Mouse (Mus musculus) heart, embryonic 13.5 days (tissue): ENCODE measurements at regions not wholly inside any gene's neighbourhood (a gene's known extent, or its start where the extent isn't known, plus 50 kb on each side); places are given as distances from the start of the nearest gene placed in this dataset.

Experiments
- ATAC-seq: fragments of 200-750 bp; cut with Nextera tagmentation; 2 replicates; pipeline ENCODE4 v1.8.0; 2017; ENCODE audit warnings: moderate TSS enrichment; ENCODE audit not compliant: insufficient number of reproducible peaks, low FRiP score, low TSS enrichment; ENCODE audit errors: extremely low read depth
- H3K27ac ChIP-seq: fragments of 300-500 bp; sonication (generic); replicated peaks from 2 replicates; pipeline ENCODE4 v1.5.1; 2015; ENCODE audit warnings: moderate library complexity, mild to moderate bottlenecking, inconsistent platforms
- H3K27me3 ChIP-seq: fragments of 300-500 bp; sonication (generic); replicated peaks from 2 replicates; pipeline ENCODE4 v1.6.1; 2015; ENCODE audit warnings: mild to moderate bottlenecking, inconsistent platforms
- H3K36me3 ChIP-seq: fragments of 300-500 bp; sonication (generic); 2 replicates; pipeline ENCODE4 v1.6.1; 2015; ENCODE audit warnings: mild to moderate bottlenecking, inconsistent platforms
- H3K4me1 ChIP-seq: fragments of 300-500 bp; sonication (generic); 2 replicates; pipeline ENCODE4 v1.6.1; 2015; ENCODE audit warnings: inconsistent platforms
- H3K4me2 ChIP-seq: fragments of 300-500 bp; sonication (generic); 2 replicates; pipeline ENCODE4 v1.6.1; 2015; ENCODE audit warnings: inconsistent platforms, mild to moderate bottlenecking, moderate library complexity
- H3K4me3 ChIP-seq: fragments of 300-500 bp; sonication (generic); 2 replicates; pipeline ENCODE4 v1.5.1; 2015; ENCODE audit warnings: moderate library complexity, mild to moderate bottlenecking, inconsistent platforms
- H3K9ac ChIP-seq: fragments of 300-500 bp; sonication (generic); 2 replicates; pipeline ENCODE4 v1.6.1; 2015; ENCODE audit warnings: inconsistent platforms, mild to moderate bottlenecking, moderate library complexity
- H3K9me3 ChIP-seq: fragments of 300-500 bp; sonication (generic); 2 replicates; pipeline ENCODE4 v1.6.1; 2016; ENCODE audit warnings: inconsistent platforms
- WGBS: fragments of 180-500 bp; shearing (Covaris S2); methylation state at CpG from one replicate; pipeline ENCODE4 v1.1.7; 2015; ENCODE audit warnings: mixed read lengths; 5-methylcytosine and 5-hydroxymethylcytosine counted together

GRCm38 (mm10) chrX:11724718-11725117, 397.1 kb downstream of the H2al1j start:
- peaks cover 9% of the 10 kb centered on the region for H3K4me1 ChIP-seq
- H3K9ac ChIP-seq, result no peak overlapping the region
- H3K9me3 ChIP-seq, result no peaks in the 10 kb centered on the region
- H3K4me3 ChIP-seq, result no peak overlapping the region
- no peaks in the 10 kb centered on the region for H3K36me3 ChIP-seq
- no peak overlapping the region for H3K4me2 ChIP-seq
- H3K27me3 ChIP-seq, result peaks cover 23% of the 10 kb centered on the region
- no peak for ATAC-seq
- no peak overlapping the region for H3K27ac ChIP-seq
- WGBS, result 85% methylated on average over 8 of the region's 8 CpGs

GRCm38 (mm10) chrX:11726524-11727231, 399.1 kb downstream of the H2al1j start:
- ATAC-seq, result no peak
- H3K9ac ChIP-seq, result no peak overlapping the region
- 47% methylated on average over 8 of the region's 8 CpGs for WGBS

GRCm38 (mm10) chrX:11728481-11728880, 400.9 kb downstream of the H2al1j start:
- WGBS, result 66% methylated on average over 4 of the region's 4 CpGs
- Histone ChIP-seq H3K9ac (no peak overlapping the region), H3K27ac (no peak overlapping the region)

More at GRCm38 (mm10) chrX:11726524-11727231, 399.1 kb downstream of the H2al1j start:
- Histone ChIP-seq H3K27me3 (peaks cover 26% of the 10 kb centered on the region), H3K4me1 (peaks cover 4% of the 10 kb centered on the region; the same call in 1 of the 2 replicates), H3K4me2 (no peak overlapping the region), H3K4me3 (no peak overlapping the region), H3K36me3 (no peaks in the 10 kb centered on the region), H3K27ac (no peak overlapping the region), H3K9me3 (no peaks in the 10 kb centered on the region)

DNA sequence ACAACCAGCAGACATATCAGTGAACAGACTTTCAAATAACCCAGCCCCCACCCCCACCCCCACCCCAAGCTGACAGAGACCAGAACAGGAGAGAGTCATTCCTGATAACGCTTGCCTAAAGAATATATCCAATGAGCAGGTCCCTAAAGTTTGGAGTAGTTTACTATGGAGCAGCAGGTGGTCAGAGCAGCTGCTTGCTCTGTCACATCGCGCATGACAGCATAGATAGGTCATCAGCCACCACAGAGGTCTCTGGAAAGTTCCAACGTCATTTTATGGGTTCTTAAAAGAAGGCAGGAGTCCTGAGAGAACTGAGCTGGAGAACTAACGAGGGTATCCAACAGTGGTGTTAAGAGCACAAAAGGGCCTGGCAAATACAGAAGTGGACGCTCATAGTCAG, 402.4 kb downstream of the H2al1j start:
- no peaks in the 10 kb centered on the region for H3K9me3 ChIP-seq
- H3K36me3 ChIP-seq, result no peaks in the 10 kb centered on the region
- ATAC-seq, result no peak
- WGBS, result 60% methylated on average over 6 of the region's 6 CpGs
- no peak overlapping the region for H3K4me3 ChIP-seq
- no peak overlapping the region for H3K4me2 ChIP-seq
- H3K9ac ChIP-seq, result no peak overlapping the region
- H3K4me1 ChIP-seq, result peaks cover 11% of the 10 kb centered on the region
- H3K27ac ChIP-seq, result no peak overlapping the region
- H3K27me3 ChIP-seq, result peaks cover 43% of the 10 kb centered on the region

More at GRCm38 (mm10) chrX:11728481-11728880, 400.9 kb downstream of the H2al1j start:
- Histone ChIP-seq H3K9me3 (no peaks in the 10 kb centered on the region), H3K4me3 (no peak overlapping the region), H3K4me2 (no peak overlapping the region), H3K4me1 (peaks cover 4% of the 10 kb centered on the region; the same call in 1 of the 2 replicates), H3K36me3 (no peaks in the 10 kb centered on the region), H3K27me3 (peaks cover 30% of the 10 kb centered on the region)
- ATAC-seq, result no peak

- no peak for ATAC-seq
- peaks cover 40% of the 10 kb centered on the region for H3K27me3 ChIP-seq
- no peak overlapping the region for H3K9ac ChIP-seq
- WGBS, result 82% methylated on average over 2 of the region's 2 CpGs
- no peaks in the 10 kb centered on the region for H3K36me3 ChIP-seq
- H3K4me2 ChIP-seq, result no peak overlapping the region
- no peaks in the 10 kb centered on the region for H3K9me3 ChIP-seq
- H3K4me3 ChIP-seq, result no peak overlapping the region
- H3K27ac ChIP-seq, result no peak overlapping the region
- peaks cover 17% of the 10 kb centered on the region for H3K4me1 ChIP-seq
These were observed 404.7 kb downstream of the H2al1j start for GRCm38 (mm10) chrX:11732371-11732770.

- H3K27ac ChIP-seq, result peak overlapping the region; percentile 76
- no peaks in the 10 kb centered on the region for H3K9me3 ChIP-seq
- WGBS, result 34% methylated on average over 27 of the region's 27 CpGs
- H3K9ac ChIP-seq, result peak overlapping the region; percentile 50
- H3K4me3 ChIP-seq, result no peak overlapping the region
- H3K27me3 ChIP-seq, result peaks cover 51% of the 10 kb centered on the region
- no peak overlapping the region for H3K4me2 ChIP-seq
- peaks cover 20% of the 10 kb centered on the region for H3K4me1 ChIP-seq
- H3K36me3 ChIP-seq, result no peaks in the 10 kb centered on the region
- no peak for ATAC-seq
These were observed 407.1 kb downstream of the H2al1j start for GRCm38 (mm10) chrX:11734505-11735435.

DNA sequence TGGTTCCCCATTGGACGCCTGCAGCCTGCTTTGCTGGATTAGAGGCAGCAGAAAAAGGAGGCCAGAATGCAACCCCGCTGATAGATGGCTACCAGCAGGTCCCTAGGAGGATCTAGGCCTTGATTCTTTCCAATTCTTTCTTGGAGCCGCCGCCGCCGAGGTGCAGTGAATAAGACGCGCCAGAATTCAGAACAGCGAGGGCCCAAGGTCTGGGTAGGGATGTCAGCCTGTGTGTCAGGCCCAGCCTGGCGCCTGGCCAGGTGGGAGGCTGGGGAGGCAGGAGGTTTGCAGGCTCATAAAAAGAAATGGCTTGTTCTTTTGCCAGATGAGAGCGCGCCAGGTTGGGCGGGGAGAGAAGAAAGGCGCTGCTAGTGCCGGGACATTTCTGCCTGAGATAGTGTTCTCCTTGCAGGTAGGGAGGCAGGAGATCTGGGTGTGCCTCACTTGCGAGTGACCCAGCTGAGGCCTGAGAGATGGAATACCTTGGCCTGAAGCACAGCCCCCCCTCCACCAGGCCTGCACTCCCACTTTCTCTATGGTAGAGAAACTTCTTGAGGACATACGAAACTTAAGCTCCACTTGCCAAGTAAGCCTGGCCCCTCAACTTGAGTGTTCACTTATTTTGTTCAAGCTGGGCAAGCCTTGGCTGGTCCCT, 408.0 kb downstream of the H2al1j start:
- H3K27ac ChIP-seq, result peak overlapping the region; percentile 76
- no peak for ATAC-seq
- peaks cover 51% of the 10 kb centered on the region for H3K27me3 ChIP-seq
- no peaks in the 10 kb centered on the region for H3K9me3 ChIP-seq
- no peak overlapping the region for H3K4me3 ChIP-seq
- H3K9ac ChIP-seq, result peak overlapping the region; percentile 19; the same call in 1 of the 2 replicates
- H3K4me2 ChIP-seq, result no peak overlapping the region
- peaks cover 24% of the 10 kb centered on the region for H3K4me1 ChIP-seq
- 25% methylated on average over 17 of the region's 17 CpGs for WGBS
- H3K36me3 ChIP-seq, result no peaks in the 10 kb centered on the region

DNA sequence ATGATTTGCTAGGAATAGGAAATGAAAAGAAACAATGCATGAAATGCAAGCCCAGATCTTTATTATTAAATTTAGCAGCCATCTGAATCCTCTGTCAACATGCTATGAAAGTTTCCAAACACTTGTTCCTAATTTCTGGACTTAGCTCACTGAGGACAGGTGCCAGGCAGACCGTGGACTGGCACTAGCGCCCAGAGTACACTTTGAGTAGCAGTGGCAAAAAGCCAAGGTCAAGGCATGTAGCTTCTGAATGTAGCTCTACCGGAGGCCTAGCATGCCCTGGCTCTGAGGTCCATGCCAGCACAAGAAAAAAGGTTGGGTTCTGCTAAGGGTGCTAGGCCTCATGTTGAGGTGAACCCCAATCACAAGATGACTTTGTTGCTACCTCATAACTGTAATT, 408.9 kb downstream of the H2al1j start:
- Histone ChIP-seq H3K36me3 (no peaks in the 10 kb centered on the region), H3K4me2 (no peak overlapping the region), H3K27ac (no peak overlapping the region), H3K27me3 (peaks cover 50% of the 10 kb centered on the region), H3K4me3 (no peak overlapping the region), H3K9me3 (no peaks in the 10 kb centered on the region), H3K9ac (no peak overlapping the region), H3K4me1 (peaks cover 24% of the 10 kb centered on the region)
- 65% methylated on average over 3 of the region's 3 CpGs for WGBS
- ATAC-seq, result no peak

GRCm38 (mm10) chrX:11739565-11739964, 411.9 kb downstream of the H2al1j start:
- Histone ChIP-seq H3K36me3 (no peaks in the 10 kb centered on the region), H3K4me2 (no peak overlapping the region), H3K4me1 (peaks cover 21% of the 10 kb centered on the region), H3K4me3 (no peak overlapping the region), H3K9me3 (no peaks in the 10 kb centered on the region), H3K27ac (0 out of 2 replicates have a peak overlapping the region, but pooled peaks have one; percentile 15), H3K9ac (no peak overlapping the region), H3K27me3 (peaks cover 29% of the 10 kb centered on the region)
- ATAC-seq, result no peak; the same call in 1 of the 2 replicates
- WGBS, result 31% methylated on average over 7 of the region's 7 CpGs

GRCm38 (mm10) chrX:11745911-11746310, 414.2 kb downstream of the Bcor start:
- H3K36me3 ChIP-seq, result no peaks in the 10 kb centered on the region
- peaks cover 15% of the 10 kb centered on the region for H3K4me1 ChIP-seq
- H3K4me3 ChIP-seq, result no peak overlapping the region
- WGBS, result 39% methylated on average over 3 of the region's 3 CpGs
- no peak for ATAC-seq
- no peak overlapping the region for H3K27ac ChIP-seq
- no peak overlapping the region for H3K4me2 ChIP-seq
- H3K9ac ChIP-seq, result no peak overlapping the region
- H3K27me3 ChIP-seq, result peaks cover 3% of the 10 kb centered on the region; the same call in 1 of the 2 replicates
- no peaks in the 10 kb centered on the region for H3K9me3 ChIP-seq
